Mouse (Mus musculus) neutrophil, adult 5-6 weeks (primary cell): ENCODE results near the gene Abcb9. TPM values are rescaled to one million over a fixed set of nuclear protein-coding genes. Genes with fewer than 3 reads are reported as not detected.
"Not testable (repeated sequence)": the region's sequence is repeated elsewhere in the genome, so short reads cannot be mapped to it uniquely, and the experiment has no call there.

Experiments
- ATAC-seq: fragments of 151-379, 151-347 bp; 2 replicates; pipeline ENCODE4 v1.8.0; 2017; ENCODE audit warnings: mild to moderate bottlenecking, moderate TSS enrichment; ENCODE audit not compliant: insufficient number of reproducible peaks, poor library complexity, low FRiP score, severe bottlenecking; ENCODE audit errors: extremely low read depth
- total RNA-seq: library from RNA; stranded (forward); fragments of 200-1000 nt; gene quantifications from 2 replicates; pipeline ENCODE4 v1.2.3, GENCODE M21; 2017

Abcb9 gene
- total RNA-seq, 1 experiment from 2014 or later, result 2.0 TPM

GRCm38 (mm10) chr5:124074845-124075307 is 20.7 kb downstream of the Abcb9 start:
- ATAC-seq, result no peak

GRCm38 (mm10) chr5:124073682-124074081 is 21.9 kb downstream of the Abcb9 start:
- ATAC-seq, result no peak

- ATAC-seq, result no peak
These were observed 25.9 kb downstream of the Abcb9 start for GRCm38 (mm10) chr5:124069657-124070056.

- ATAC-seq, result no peak
These were observed 33.4 kb downstream of the Abcb9 start for GRCm38 (mm10) chr5:124062037-124062824.

- peak; percentile 80 for ATAC-seq
These were observed 35.9 kb downstream of the Abcb9 start for GRCm38 (mm10) chr5:124059677-124060076.

GRCm38 (mm10) chr5:124058749-124059148 is 36.8 kb downstream of the Abcb9 start:
- no peak for ATAC-seq

GRCm38 (mm10) chr5:124056956-124057355 is 38.6 kb downstream of the Abcb9 start:
- no peak for ATAC-seq

- no peak for ATAC-seq
These were observed 39.4 kb downstream of the Abcb9 start for GRCm38 (mm10) chr5:124056219-124056618.

- ATAC-seq, result not testable (repeated sequence)
These were observed 43.0 kb downstream of the Abcb9 start for GRCm38 (mm10) chr5:124052641-124053040.

GRCm38 (mm10) chr5:124051899-124052491 is 43.6 kb downstream of the Abcb9 start:
- peak; percentile 83 for ATAC-seq

- peak; percentile 39 for ATAC-seq
These were observed 45.2 kb downstream of the Abcb9 start for GRCm38 (mm10) chr5:124050095-124051050.

- no peak for ATAC-seq
These were observed 46.2 kb downstream of the Abcb9 start for GRCm38 (mm10) chr5:124049249-124050045.

GRCm38 (mm10) chr5:124046741-124047401 is 48.7 kb downstream of the Abcb9 start:
- ATAC-seq, result peak; percentile 65

GRCm38 (mm10) chr5:124045453-124046010 is 50.1 kb downstream of the Abcb9 start:
- no peak for ATAC-seq

- ATAC-seq, result no peak
These were observed 51.6 kb downstream of the Abcb9 start for GRCm38 (mm10) chr5:124043999-124044398.

- no peak for ATAC-seq
These were observed 52.2 kb downstream of the Abcb9 start for GRCm38 (mm10) chr5:124043212-124043978.

GRCm38 (mm10) chr5:124041097-124041496 is 54.5 kb downstream of the Abcb9 start:
- no peak for ATAC-seq
